Mouse (Mus musculus): Measurements from ENCODE around the gene Ppm1k. TPM values are rescaled to one million over a fixed set of nuclear protein-coding genes. Genes with fewer than 3 reads are reported as not detected.
A peak's percentile ranks its signal among the peaks of the same experiment; 100 is the strongest.
"Not testable (repeated sequence)": the region's sequence is repeated elsewhere in the genome, so short reads cannot be mapped to it uniquely, and the experiment has no call there.

Ppm1k gene
- 8.3 and 8.5 TPM in 2 replicates for polyA plus RNA-seq (2015; fragmentation: Nextera tagmentation; extraction: Ambion mirVana)

- peak; percentile 98 for DNase-seq (ENCODE audit: low spot score)
Observed at GRCm38 (mm10) chr6:57535386-57535936, at the start of gene Ppm1k. Gene Ppm1k, minus strand, starts transcription at chr6:57535468.

- no peak for DNase-seq (ENCODE audit: low spot score)
Observed at GRCm38 (mm10) chr6:57582356-57582755, 47.1 kb upstream of the Ppm1k start.

DNA sequence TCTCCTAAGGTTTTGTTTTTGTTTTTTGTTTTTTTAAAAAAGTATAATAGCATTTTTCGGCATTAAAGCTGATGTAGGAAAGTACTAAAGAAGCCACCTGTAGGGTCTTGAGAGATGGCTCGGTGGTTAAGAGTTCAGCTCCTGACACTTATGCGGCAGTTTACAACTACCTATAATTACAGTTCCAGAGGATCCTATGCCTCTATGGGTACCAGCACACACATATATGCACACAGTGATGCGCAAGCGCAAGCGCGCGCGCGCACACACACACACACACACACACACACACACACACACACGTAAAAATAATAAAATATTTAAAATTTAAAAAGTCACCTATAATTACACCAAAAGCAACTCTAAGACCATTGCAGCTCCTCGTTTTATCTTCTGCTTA lies 46.3 kb upstream of the Ppm1k start:
- DNase-seq (ENCODE audit: low spot score) = no peak

- DNase-seq (ENCODE audit: low spot score) = peak; percentile 72
Observed at GRCm38 (mm10) chr6:57580881-57581548, 45.7 kb upstream of the Ppm1k start, which contains the start of gene Herc6. Gene Herc6, plus strand, starts transcription at chr6:57581000.

DNA sequence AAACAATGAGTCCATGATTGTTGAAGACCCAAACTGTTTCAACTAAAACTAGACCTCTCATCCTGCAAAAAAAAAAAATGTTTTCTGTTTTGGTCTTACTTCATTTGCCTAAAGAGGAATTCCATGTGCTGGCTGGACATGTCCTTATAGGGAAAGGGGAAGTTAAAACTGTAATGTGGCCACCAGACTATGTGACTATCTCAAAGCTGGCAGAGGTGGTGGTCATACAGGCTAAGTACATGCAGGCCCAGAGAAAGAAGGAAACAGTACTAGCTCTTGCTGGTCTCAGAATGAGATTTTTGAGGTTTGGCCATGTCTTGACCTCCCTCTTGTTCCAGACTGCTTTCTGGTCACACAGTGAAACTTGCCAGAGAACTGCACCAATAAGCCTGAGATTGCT lies 36.3 kb upstream of the Ppm1k start:
- DNase-seq (ENCODE audit: low spot score) = no peak

DNA sequence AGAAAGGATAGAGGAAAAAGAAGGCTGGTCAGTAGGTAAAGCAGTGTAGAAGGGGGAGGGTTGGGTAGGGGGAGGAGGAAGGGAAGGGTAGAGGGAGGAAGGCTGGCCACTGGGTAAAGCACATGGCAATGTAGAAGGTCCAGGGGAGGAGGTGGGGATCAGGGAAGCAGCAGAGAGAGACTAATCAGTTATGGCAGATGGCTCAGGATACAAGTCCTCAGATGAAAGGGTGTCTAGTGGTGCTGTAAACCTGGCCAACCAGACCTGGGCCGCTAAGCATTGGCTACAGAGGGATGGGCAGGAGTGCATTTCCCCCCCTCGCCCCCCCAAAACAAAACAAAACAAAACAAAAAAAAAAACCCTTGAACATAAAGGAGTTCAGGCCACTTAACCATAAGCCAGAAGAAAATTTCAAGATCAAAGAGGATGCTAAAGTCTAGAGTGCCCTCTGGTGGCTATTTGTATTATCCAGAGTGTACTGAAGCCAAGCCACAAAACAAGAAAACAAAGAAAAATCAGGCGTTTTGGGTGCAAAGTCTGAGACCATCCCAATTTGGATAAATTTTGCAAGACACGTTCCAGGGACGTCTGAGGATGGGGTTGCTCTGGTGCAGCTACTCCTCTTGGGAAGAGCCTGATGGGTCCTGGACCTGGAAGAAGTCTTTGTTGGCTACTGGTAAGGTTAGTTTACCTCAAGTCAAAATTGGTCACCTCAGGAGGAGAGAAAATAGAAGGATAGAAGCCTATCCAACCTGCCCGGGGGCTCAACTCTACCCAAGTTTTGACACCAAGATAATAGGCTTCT lies 35.1 kb upstream of the Ppm1k start:
- DNase-seq (ENCODE audit: low spot score) = peak; percentile 77

DNA sequence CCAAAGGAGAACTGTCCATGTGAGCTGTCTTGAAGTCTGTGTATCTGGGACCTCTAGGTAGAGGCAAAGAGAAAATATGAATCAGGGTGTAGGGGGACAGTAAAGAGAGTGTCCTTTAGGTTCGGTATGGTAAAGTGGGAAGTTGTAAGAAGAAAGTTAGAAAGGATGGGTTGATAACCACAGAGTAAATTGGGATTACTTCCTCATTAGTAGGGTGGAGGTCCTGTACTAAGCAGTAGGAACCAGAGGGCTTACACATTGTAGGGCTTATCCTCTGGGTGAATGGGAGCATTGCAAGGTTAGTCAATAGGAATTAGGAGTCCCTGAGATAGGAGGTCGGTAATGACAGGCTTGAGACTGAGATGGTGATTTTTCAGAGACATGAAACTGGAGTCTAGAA lies 32.4 kb upstream of the Ppm1k start:
- DNase-seq (ENCODE audit: low spot score) = no peak

- no peak for DNase-seq (ENCODE audit: low spot score)
Observed at GRCm38 (mm10) chr6:57565452-57565851, 30.2 kb upstream of the Ppm1k start.

- no peak for DNase-seq (ENCODE audit: low spot score)
Observed at GRCm38 (mm10) chr6:57563454-57563853, 28.2 kb upstream of the Ppm1k start.

DNA sequence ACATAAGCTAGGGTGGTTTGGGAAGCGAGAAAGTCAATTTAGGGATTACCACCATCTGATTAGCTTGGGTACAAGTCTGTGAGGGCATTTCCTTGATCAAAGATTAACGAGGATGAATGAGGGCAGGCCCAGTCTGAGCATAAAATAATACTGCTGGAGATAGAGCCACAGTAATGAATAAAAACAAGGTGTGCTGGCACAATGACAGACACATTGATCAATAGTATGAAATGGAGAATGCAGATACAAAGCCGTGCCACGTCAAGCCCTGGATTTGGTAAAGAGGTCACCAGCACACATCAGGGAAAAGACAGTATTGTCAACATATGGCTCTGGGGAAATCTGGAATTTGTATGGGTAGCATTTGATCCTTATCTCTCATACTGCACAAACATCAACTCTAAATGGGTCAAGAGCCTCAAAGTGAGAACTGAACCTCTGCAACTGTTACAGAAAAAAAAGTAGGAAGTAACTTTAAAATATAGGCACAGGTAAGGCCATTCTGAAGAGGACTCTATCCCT lies 22.6 kb upstream of the Ppm1k start:
- DNase-seq (ENCODE audit: low spot score) = no peak

- DNase-seq (ENCODE audit: low spot score) = no peak
Observed at GRCm38 (mm10) chr6:57551211-57551796, 16.0 kb upstream of the Ppm1k start.

GRCm38 (mm10) chr6:57544866-57545265 lies 9.6 kb upstream of the Ppm1k start:
- DNase-seq (ENCODE audit: low spot score) = no peak

DNA sequence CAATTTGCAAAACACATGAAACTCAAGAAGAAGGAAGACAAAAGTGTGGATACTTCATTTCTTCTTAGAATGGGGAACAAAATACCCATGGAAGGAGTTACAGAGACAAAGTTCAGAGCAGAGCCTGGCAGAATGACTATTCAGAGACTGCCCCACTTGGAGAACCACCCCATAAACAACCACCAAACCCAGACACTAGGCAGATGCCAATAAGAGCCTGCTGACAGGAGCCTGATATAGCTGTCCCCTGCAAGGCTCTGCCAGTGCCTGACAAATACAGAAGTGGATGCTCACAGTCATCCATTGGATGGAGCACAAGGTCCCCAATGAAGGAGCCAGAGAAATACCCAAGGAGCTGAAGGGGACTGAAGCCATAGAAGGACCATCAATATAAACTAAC lies 8.3 kb upstream of the Ppm1k start:
- not testable (repeated sequence) for DNase-seq (ENCODE audit: low spot score)

GRCm38 (mm10) chr6:57541737-57542335 lies 6.6 kb upstream of the Ppm1k start:
- no peak for DNase-seq (ENCODE audit: low spot score)

- DNase-seq (ENCODE audit: low spot score) = no peak
Observed at GRCm38 (mm10) chr6:57540950-57541498, 5.8 kb upstream of the Ppm1k start.

DNA sequence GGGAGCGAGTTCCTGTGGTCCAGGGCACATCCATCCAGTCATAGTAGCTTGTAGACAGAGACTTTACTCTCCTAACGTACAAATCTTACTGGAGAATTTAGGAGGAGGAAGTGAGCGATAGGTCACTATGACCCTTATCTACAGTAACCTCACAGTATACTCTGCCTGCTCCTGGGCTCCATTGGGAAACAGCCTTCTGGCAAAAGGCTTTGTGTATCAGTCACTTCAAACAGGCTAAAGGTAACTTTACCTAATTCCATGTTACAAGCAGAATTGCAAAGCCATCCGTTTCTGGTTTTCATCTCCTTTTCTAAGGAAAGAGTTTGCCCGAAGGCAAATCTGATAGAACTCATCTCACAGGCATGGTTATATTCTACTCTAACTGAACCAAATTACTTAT lies 2.6 kb upstream of the Ppm1k start:
- DNase-seq (ENCODE audit: low spot score) = no peak

GRCm38 (mm10) chr6:57535971-57536669 lies 852 bp upstream of the Ppm1k start:
- peak; percentile 26 for DNase-seq (ENCODE audit: low spot score)

- DNase-seq (ENCODE audit: low spot score) = peak; percentile 64
Observed at GRCm38 (mm10) chr6:57534611-57535286, 519 bp downstream of the Ppm1k start.

GRCm38 (mm10) chr6:57534231-57534610 lies 1.0 kb downstream of the Ppm1k start:
- no peak for DNase-seq (ENCODE audit: low spot score)

DNA sequence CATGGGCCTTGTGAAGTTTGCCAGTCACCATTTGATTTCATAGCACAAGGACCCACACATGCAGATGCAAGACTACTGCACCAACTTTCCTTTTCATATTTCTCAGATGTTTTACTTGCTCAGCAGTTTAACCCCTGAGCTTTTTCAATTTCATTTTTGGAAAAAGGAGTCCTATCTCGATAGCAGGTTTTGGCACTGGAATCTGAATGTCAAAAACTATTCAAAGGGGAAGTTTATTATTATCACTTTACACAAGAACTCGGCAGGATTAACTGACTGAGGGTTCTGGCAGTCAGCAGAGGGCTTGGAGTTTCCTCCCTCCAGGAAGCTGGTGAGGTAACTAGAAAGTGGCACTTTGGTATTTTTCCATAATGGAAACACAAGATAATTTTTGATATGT lies 1.9 kb downstream of the Ppm1k start:
- DNase-seq (ENCODE audit: low spot score) = no peak
